Mouse (Mus musculus): ENCODE results near the gene Tspan9.

Gene Tspan9

DNA sequence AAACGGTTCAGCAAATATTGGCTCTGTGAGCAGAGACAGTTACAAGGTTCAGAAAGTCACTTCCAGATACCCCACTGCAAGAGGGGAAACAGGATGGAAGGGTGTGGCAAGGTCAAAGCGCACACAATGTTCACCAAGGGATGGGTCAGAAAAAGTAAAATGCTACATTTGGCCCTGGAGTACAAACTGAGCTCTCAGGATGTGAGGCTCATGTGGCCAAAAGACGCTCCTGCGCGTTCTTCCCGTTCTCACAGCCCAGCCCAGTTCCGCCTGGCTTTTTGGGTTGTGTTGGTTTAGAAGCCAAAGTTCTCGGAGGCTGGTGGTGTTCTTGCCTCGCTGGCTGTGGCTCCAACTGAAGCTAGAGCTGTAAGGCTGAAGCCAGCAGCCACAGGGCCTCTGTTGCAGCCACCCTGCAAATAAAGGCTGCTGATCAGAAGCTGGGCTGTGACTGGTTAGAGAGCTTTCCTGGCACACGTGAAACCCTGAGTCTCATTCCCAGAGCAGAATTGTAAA, 9.7 kb downstream of the Tspan9 start:
- no peak for DNase-seq (ENCODE audit: low read depth, low spot score)

DNA sequence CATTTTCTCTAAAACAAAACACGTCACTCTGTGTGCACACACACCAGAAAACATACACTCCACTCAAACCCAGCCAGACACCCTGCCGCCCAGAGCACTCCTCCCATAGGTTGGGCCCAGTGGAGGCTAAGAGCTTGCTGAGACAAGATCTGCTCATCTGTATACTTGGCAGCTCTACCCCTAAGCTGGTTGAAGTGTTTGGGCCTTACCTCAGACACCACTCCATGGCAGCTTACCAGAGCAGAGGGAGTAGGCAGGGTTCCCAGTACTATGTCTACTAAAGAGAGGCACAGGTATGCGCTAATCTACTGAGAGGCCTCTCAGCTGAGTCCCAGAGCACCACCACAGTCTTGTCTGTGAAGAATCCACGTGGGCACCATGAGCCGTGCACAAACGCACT, 10.8 kb downstream of the Tspan9 start:
- DNase-seq (ENCODE audit: low read depth, low spot score), result no peak

DNA sequence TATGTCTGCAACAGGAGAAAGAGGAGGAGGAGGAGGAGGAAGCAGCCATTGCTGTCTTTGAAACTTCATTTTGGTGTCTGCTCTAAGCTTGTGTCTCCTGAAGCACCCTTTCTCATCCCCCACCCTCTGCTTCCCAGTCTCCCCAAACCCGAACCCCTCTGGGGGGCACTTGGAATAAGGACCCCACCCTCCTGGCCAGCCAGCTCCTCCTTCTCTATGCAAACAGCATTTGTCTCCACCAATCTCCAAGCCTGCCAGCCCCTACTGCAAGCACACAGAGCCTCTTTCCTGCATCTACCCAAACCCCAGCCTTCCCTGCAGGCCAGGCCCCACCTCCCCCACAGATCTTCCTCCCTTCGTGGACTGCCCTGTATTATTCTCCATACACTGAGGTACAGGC, 12.0 kb downstream of the Tspan9 start:
- DNase-seq (ENCODE audit: low read depth, low spot score), result no peak

DNA sequence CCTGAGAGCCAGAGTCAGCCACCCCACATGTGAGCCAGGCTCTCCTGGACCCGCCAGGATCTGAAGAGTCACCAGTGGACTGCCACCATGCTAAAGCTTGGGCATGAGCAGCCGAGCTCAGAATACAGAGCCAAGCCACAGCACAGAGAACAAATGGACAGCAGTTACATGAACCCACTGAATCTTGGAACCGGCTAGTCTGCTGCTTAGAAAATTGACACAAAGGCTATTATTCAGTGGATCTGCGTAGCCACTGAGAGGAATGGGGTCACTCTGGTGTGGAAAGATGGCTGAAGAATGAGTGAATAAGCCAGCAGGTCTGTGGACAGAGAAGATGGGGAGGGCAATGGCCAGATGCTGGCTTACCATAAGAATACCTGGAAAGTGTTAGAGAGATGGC, 12.7 kb downstream of the Tspan9 start:
- DNase-seq (ENCODE audit: low read depth, low spot score), result peak; percentile 60

DNA sequence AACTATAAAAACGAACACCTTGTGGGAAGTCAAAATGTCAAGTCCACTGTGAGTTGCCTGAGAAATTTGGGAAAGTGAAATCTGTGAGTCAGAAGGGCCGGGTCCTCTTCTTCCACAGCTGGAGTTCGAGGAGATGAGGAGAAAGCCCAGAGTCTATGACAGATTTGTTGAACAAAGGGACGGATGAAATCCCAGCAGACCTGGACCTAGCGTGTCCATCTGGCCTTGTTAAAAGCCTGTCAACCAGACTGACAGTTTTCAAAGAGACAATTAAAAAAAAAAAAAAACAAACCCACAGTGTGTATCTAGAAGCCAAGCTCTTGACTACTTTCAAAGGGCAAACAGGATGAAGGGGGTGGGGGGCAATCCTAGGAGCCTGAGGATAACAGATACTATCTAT, 14.0 kb downstream of the Tspan9 start:
- no peak for DNase-seq (ENCODE audit: low read depth, low spot score)

DNA sequence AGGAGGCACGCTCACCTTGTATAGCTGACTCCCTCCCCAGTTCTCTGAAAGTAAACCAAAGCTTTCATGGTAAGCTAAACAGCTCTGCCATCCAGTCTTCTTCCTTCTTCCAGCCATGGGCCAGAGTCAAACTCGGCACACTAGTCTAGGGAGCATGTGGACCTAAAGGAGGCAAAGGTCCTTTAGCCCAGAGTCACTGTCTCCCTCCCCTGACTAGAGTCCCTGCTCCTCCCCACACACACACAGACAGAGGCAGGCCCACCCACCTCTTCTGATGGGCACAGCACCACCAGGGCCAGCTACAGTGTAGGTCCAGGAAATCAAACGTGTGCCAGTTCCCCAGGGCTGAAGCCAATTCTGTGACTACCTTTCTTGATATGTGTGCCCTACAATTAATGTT, 16.1 kb downstream of the Tspan9 start:
- DNase-seq (ENCODE audit: low read depth, low spot score), result no peak

DNA sequence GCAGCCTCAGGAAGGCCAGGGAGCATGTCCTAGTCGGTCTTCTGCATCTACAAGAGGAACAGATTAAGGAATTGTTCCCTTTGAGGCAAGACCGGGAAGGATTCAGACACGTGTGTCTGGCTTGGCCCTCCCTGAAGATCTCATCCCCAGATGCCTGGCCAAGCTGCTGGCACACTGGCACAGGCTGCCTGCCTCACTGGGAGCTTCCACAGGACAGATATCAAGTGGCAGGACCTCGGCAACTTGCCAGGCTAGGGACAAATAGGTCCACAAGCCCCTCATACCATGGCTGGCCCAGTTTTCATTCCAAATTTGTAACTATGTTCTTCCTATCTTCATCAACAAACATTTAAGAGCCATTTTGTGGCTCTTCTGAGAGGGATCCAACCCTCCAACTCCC, 16.5 kb downstream of the Tspan9 start:
- DNase-seq (ENCODE audit: low read depth, low spot score), result no peak

DNA sequence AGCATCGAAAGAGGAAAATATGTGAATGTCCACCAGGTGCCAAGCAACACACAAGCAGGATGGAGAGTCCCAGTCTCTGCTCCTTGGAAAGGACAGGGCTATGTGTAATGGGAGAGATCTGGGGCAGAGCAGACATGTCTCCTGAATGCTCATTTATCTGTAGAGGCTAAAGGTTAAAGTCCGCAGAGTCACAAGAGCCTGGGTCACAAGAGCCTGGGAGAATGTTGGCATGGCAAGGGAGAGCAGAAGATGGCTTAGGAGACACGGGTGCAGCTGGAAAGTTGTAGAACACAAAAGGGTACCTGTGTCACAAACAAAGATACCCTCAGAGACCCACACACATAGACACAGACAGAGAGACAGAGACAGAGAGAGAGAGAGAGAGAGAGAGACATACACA, 17.9 kb downstream of the Tspan9 start:
- DNase-seq (ENCODE audit: low read depth, low spot score), result no peak

DNA sequence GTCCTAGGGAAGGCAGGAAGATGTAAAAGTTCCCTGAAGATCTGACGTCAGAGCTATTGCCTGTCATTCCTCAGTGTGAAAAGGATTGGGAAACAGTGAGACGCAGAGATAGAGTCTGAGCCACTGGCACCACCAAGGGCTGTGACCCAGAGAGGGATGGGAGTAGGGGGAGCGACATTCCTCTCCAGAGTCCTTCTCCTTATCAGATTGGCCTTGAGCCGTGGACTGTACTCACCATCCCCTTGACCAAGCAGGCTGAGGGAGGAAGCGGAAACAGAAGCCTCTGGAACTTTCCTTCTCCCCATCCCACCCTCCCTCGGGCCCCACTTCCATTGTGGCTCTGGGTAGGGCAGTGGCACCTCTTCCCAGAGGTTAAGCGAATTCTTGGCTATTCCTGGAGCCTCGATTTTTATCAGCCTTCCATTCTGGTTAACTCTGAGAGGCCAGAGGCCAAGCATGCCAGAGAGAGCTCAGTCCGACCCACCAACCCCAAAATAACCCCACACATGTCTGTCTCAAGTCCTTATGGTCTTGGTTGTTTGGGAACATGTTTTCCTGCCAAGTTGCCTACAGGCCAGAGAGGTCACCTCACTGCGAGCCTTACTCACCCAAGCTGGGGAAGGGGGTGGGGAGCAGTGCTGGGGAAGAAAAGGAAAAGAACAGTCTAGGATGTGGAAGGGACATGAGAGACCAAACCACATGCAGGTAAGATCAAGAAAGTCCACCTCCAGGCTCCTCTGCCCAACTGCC, 19.0 kb downstream of the Tspan9 start:
- no peak for DNase-seq (ENCODE audit: low read depth, low spot score)

DNA sequence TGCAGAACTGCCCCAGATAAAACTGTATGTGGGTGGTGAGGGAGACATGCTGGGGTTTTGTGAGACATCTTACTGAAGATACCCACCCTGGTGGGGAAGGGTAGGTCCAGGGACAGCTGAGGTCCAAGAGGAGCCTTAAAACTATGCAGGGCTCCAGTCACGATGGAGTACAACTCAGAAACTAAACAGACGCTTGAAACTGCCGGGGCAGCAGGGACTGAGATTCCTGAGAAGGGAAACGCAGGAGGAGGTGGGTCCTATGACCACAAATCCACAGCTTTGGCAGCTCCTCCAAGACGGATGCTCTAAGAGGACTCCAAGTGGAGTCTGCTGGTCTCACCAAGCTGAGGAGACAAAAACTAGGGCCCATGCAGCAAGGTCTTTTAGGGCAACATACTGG, 21.3 kb downstream of the Tspan9 start:
- no peak for DNase-seq (ENCODE audit: low read depth, low spot score)

DNA sequence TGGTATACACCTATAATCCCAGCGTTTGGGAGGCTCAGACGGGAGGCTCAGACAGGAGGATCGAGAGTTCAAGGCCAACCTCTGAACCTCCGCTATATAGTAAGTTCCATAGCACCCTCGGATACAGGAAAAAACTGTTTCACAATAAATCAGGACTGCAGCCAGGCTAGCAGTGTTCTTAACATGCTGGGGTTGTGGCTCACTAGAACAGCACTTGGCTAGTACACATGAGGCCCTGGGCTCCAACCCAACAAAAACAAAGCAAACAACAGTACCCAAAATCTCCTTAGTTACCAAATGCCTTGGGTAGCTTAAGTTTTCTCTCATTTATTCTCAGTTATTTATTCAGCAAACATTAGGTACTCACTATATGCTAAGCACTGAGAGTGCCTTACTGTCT, 21.7 kb downstream of the Tspan9 start:
- no peak for DNase-seq (ENCODE audit: low read depth, low spot score)

DNA sequence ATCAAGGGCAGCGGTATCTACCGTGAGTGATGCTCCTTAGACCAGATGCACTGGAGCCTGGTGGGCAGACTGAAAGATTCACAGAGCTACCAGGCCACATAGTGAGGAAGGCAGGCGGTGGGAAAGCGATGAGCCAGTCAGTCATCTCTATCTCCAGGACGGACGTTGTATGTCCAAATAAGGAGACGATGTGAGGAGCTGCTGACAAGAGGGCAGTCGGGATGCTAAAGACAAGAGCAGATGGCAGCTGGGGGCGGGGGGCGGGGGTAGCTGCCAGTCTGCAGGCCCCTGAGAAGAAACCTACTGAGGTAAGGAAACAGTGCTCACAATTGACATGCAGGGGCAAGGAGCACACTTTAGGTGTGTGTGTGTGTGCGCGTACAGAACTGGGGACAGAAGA, 22.6 kb downstream of the Tspan9 start:
- no peak for DNase-seq (ENCODE audit: low read depth, low spot score)

DNA sequence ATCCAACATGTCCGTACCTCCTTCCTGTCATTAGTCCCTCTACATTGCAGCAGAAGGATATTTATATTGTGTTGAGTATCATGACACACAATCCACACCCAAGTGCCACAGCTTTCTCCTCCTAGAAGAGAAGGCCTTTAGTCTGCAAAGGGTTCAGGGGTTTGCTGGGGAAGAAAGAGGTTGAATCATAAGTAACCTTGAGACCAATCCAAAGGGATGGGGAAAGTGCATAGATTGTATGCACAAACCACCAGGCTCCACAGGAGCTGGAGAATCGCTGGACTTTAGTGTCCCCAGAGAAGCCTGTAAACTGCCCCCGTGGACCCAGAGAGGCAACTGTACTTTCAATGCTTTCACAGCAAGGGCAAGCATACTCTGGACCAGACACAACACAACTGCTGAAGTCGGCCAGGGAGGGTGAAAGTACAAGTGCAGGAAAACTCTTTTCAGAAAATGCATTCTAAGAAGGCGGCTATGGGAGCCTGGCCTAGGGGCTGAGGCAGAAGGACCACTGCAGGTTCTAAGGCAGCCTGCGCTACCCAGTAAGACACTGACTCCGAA, 24.6 kb downstream of the Tspan9 start:
- no peak for DNase-seq (ENCODE audit: low read depth, low spot score)

DNA sequence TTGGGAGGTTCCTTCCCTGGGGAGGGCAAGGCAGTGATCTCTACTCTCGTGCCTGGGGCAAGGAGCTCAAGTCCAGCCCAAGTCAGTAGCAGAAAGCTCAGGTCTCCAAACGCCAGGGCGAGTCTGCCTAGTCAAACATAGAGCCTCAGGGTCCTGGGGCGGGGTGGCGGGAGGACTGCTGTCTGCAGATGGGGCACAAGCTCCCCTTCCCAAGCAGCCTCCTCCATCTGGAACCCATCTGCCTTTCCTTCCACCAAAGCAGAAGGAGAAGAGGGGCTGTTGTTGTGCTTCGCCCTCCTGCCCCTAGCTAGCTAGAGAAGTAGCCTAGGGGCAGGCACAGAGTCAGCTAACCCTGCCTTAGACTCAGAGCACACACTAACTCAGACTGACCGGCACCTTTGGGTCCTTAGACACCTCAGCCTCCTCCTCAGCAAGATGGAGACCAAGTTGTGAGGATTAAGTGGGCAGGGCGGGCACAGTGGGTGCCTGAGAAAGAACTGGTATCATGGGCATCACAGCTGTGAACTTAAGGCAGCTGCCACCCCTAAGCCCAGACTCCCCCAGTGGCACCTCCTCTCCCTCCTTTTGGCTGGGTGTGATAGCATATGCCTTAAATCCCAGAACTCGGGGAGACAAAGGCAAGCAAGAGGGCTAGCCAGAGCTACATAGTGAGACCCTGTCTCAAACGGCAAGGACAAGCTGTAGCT, 26.4 kb downstream of the Tspan9 start:
- no peak for DNase-seq (ENCODE audit: low read depth, low spot score)

DNA sequence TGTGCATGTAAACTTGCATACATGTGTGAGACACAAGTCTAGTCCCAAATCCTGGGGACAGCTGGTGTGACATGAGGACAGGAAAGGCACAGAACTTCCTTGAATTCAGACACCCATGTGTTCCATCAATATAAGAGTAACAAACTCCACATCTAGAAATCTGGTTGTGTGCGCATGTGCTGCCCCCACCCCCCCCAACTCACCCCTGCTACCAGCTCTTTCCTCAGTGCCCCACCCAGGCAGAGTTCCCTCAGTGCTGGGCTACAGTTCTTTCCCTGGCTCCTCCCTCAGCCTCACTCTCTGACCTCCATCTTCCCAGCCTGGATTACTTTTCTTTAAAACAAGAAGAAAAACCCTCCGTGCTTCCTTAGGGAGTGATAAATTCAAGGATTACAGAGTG, 27.1 kb downstream of the Tspan9 start:
- no peak for DNase-seq (ENCODE audit: low read depth, low spot score)

DNA sequence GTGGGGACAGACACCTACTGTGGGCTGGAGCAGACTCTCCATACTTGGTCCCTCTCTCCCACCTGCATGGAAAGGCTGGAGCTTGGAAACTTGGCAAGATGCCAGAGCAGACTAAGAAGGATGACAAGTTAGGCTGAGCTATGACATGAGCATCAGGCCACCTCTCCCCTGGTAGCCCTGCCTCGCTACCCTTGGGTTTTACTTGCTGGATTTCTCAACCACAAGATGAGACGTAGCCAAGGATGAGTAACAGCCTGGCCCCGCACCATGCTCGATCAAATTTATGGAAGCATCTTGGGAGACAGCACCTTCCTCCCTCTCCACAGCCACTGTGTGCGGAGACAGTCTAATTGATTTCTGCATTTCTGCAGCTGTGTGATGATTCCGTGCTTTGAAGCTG, 28.3 kb downstream of the Tspan9 start:
- DNase-seq (ENCODE audit: low read depth, low spot score), result no peak

DNA sequence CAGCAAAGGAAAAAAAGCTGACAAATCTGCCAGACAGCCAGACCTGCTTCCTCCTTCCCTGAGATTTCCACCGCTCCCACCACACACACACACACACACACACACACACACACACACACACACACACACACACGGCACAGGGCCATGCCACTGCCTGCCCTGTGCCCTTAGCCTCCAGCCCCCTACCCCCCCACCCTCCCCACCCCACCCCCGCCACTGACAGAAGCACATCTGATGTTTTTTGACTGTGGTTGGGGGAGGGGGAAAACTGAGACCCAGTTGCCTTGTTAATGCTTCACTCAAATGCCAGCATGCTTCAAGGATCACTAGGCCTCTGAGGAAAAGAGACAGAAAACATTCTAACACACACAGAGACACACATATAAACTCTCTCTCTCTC, 30.8 kb downstream of the Tspan9 start:
- DNase-seq (ENCODE audit: low read depth, low spot score), result no peak

DNA sequence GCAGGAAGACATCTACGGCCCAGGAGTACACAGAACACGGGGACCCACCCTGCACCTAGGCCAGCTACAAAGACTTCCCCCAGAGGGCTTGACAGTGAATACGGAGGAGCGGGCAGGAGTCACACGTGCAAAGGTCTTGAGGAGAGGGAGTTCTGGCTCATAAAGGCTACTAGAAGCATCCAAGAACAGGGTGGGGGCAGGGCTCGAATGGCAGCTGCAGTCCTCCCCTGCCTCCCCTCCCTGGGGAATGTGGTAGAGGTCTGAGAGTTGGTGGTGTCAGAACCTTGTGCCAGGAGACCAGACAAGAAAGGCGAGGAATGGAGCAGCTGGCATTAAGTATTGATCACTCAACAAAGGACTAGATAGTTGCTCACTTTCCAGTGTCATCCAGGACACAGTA, 31.6 kb downstream of the Tspan9 start:
- no peak for DNase-seq (ENCODE audit: low read depth, low spot score)

DNA sequence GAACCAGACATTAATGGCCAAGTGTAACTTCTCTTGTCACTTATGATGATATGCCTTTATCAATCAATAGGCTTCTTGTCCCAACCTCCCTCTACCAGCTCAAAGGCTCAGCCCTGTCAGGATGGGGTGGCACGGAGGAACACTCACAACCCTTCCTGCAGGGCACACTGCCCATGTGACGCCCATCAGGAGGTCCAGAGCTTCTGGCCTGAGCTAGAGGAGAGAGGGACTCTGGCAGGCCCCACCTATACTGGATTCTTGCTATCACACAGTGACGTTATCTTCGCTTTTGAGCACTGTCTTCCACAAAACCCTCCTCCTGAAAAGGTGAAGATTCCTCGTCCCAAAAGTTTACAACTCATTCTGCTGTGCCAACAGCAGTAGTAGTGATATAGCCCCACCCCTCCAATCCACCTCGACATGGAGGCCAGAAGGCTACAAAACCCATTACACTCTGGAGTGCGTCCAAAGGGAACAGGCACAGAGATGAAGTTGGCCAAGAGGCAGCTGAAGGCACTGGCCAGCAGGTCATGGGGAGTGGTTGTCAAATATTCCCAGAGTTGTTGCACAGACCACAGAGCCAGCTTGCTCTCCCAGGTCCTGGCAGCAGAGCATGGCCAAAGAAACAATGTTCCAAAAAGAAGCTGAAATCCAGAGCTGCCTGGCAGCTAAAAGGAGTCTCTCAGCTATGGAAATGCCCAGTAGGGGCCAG, 34.9 kb downstream of the Tspan9 start:
- peak; percentile 85 for DNase-seq (ENCODE audit: low read depth, low spot score)

DNA sequence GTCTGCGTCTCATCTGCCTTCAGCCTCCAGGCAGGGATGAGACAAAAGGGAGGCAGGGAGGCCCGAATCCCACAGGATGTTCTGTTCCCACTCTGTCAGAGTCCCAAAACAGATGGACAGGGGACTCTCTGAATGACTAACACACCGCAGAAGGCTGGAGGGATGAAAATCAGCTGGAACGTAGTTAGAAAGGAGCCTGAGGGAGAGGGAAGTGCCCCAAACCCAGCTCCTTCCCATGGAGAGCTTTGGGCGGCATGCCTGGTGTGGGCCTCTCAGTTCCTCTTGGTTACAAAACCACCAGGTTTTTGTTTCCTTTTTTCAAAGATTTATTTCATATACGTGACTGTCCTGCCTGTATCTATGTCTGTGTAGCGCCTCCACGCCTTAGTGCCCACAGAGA, 35.7 kb downstream of the Tspan9 start:
- DNase-seq (ENCODE audit: low read depth, low spot score), result no peak

DNA sequence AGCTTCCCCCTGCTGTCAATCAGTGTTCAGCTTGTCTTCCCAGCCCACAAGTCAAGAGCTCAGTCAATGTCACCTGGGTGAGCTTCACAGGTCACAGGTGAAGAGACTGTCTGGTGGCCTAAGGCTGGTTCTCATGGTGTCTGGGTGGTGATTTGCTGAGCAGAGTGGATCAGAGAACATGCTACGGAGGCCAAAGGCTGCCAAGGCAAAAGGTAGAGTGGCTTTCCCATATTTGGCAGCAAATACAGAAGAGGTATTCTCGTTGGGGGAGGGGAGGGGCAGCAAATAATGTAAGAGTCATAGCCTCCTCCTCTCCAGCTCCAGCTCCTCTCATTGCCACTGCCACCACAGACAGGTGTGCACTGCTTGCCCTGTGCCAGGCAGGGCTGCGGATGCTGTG, 37.2 kb downstream of the Tspan9 start:
- no peak for DNase-seq (ENCODE audit: low read depth, low spot score)

DNA sequence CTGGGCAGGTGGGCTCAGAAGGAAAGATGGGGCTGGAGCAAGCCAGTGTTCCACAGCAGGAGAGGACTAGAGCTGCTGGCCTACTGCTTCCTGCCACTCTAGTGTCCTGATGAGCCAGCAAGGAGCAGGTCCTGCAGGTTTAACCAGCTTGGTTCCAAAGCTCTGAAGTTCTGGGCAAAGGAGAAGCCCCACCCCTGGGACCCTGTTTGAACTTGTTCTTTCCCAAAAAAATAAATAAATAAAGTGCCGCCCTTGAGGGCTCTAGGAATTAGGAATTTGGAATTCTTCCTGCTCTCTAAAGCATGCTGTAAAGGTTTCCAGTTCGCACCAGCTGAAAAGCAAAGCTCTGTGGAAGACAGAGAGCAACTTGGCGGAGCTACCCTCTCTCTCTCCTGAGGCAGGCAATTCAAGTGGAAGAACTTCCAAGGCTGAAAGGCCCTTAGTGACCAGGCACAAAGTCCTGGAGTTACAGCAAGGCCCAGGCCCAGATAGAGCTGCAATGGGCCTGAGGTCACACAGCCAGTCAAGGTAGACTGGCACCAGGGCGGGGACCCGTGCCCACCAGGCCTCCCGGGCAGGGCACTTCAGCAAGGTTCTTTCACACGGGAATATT, 38.6 kb downstream of the Tspan9 start:
- no peak for DNase-seq (ENCODE audit: low read depth, low spot score)

All from brain, adult 2 months (tissue).